Mouse (Mus musculus): ENCODE data around the gene Hist1h4c. TPM values are rescaled to one million over a fixed set of nuclear protein-coding genes. Genes with fewer than 3 reads are reported as not detected.
A peak's percentile ranks its signal among the peaks of the same experiment; 100 is the strongest.

Hist1h4c gene
- total RNA-seq (2021) = 100 to 1,000 TPM; 114 to 117 TPM
- long read RNA-seq, experiment 1 = 0 reads
- long read RNA-seq, experiment 2 = 0 reads

DNA sequence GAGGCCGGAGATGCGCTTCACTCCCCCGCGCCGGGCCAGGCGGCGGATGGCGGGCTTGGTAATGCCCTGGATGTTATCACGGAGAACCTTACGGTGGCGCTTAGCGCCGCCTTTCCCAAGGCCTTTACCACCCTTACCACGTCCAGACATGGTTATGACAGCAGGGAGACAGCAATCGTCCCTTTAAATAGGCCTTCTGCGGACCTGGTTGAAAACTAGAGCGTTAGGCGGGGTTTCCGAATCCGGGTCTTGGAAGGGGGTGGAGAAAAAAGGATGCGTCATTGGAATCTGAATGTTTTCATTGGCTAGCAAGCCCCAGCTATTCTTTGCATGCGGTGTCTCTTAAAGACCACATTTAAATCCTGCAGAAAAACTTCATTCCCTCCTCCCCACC is at the start of gene Hist1h4c:
TSS of gene Hist1h4c (minus strand) at position 155 of the 394 bp plus-strand sequence.
- DNase-seq (ENCODE audit: low spot score in 2 of 2) = peak; percentile 98

DNA sequence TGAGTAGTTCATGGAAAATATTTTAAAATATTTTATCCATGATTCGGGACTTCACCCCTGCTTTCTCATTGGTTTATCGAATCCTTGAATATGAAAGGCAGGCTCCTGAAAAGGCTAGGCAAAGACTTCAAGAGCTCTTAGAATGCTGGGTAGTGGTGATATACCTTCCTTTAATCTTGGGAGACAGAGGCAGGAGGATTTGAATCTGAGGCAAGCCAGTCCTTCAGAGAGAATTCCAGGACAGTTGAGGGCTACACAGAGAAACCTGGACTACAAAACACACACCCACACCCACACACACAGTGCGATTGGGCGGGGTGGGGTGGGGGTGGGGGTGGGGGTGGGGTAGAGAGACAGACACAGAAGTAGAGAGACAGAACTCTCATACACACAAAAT is 49.6 kb upstream of the Hist1h4c start:
- no peak for DNase-seq (ENCODE audit: low spot score in 2 of 2)

DNA sequence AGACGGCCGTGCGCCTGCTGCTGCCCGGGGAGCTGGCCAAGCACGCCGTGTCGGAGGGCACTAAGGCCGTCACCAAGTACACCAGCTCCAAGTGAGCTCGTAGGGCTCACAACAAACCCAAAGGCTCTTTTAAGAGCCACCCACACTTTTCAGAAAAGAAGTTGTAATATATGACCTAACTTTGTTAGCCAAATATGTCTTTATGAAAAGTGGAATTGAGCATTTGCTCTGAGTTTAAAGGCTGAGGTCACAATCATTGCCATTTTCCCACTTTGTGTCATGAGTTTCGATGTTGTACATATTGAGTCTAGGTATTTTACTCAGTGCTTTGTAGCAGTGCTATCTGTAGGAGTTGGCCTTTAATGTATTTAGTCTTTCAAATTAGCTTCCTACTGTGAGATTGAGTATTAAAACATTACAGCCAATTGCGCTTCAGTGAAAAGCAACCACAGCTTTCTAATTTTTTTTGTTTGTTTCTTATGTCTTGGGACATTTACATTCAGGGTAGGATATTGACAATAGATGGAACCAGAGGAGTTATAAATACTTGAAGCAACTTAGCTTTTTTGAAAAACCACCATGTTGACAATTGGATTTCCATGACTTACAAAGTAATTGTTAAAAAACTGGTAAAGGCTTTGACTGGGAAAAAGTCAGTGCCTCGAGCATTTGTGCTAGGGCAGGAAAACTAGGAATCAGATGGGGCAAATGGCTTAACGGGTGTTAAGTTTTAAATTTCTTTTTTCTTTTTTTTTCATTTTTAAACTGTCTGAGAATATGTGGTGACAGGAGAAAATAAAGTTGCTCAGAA is 49.0 kb upstream of the Hist1h4c start:
- no peak for DNase-seq (ENCODE audit: low spot score in 2 of 2)

DNA sequence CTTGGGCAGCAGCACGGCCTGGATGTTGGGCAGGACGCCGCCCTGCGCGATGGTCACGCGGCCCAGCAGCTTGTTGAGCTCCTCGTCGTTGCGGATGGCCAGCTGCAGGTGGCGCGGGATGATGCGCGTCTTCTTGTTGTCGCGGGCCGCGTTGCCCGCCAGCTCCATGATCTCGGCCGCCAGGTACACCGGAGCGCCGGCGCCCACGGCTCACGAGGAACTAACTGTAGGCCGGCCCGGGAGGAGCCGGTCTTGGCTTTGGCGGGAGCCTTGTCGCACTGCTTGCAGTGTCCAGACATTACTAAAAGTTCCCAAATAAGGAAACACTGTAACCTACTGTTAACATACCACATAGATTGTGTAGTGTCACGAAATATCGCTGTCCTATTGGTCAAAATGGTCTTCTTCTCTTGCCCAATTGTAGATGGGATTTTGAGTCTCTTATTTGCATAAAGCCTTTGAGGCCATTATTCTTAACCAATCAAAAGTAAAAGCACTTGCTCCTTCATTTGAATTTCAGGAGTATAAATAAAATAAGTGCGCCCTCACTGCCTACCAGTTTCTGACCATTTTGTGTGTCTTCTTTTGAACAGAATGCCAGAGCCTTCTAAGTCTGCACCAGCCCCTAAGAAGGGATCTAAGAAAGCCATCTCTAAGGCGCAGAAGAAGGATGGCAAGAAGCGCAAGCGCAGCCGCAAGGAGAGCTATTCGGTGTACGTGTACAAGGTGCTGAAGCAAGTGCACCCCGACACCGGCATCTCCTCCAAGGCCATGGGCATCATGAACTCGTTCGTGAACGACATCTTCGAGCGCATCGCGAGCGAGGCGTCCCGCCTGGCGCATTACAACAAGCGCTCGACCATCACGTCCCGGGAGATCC is 48.2 kb upstream of the Hist1h4c start, which contains the start of gene Hist1h2bb:
TSS of gene Hist1h2bb (plus strand) at position 534 of the 880 bp plus-strand sequence.
- peak; percentile 42 to 74 for DNase-seq (ENCODE audit: low spot score in 2 of 2)

DNA sequence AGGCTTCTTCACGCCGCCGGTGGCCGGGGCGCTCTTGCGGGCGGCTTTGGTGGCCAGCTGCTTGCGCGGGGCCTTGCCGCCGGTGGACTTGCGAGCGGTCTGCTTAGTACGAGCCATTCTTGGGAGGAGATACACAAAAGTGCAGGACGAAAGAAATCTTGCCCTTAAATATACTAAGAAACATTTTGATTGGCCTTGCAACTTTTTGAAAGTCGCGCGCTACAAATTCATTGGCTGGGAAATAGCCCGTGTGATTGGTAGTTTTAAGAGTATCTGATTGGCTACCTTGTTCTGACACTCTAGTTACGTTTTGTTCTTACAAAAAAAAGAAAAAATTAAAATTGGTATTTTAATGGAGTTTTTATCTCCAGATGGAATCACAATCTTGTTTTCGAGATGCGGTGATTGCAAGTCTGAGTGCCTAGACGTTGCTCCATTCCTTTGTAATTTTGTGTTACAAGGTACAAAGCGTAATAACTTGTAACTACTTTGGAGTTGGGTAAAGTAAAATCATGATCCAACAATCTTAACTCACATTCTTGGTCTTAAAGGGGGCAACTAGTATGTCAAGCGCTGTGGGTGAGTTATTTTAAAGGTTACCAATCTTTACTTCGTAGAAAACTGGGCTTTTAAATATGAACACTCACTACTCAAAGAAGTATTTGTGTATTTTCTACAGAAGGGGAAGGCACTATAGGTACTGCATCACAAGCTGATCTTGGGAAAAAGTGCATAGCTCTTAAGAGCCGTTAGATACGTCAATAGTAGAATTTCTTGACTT is 47.3 kb upstream of the Hist1h4c start, which contains the start of gene Hist1h3c:
TSS of gene Hist1h3c (minus strand) at position 222 of the 781 bp plus-strand sequence.
- DNase-seq (ENCODE audit: low spot score in 2 of 2) = peak; percentile 85 to 87

DNA sequence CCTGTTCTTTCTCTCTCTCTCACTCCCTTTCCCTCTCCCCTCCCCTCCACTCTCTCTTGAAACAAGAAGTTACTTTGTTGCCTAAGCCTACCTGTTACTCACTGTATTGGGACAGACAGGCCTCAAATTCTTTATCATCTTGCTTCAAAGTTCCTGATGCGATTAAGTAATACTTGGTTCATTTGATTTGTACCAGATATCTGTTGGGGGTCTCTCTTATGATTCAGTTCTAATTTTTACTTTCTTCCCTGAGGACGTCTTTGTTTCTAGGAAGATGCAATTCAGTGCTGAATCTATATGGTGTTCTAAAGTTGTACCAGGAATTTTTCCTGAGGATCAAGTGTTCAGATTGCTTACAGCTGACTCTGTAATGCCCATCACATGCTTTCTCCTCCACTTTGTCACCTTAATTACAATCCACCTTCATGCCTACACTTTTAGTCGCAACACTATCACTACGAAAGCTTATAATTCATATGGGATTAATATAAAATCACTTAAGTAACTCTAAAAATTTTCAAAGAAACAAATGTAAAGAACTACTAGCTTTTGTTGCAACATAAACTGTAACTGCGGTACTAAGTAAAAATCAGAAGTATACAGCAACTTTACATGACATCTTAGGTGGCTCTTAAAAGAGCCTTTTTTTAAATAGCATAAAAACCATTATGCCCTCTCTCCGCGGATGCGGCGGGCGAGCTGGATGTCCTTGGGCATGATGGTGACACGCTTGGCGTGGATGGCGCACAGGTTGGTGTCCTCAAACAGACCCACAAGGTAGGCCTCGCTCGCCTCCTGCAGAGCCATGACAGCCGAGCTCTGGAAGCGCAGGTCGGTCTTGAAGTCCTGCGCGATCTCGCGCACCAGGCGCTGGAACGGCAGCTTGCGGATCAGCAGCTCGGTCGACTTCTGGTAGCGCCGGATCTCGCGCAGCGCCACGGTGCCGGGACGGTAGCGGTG is 46.4 kb upstream of the Hist1h4c start:
- no peak for DNase-seq (ENCODE audit: low spot score in 2 of 2)

DNA sequence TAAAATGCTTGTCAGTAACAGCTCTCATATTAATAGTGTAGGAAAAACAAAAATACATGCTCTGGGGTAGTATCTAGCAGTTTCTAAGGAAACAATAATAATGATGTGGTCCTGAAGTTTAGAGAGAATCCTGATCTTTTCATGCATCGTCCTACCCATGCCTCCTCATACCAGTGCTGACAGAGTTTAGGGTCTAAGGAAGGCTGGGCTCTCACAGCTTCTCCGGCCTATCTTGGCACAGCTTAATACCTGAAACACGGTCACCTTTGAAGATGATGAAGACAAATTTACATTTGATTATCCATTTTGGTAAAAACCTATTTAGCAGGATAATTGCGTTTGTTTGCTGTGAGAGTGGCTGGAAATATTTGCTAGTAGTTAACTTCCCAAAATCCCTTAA is 45.7 kb upstream of the Hist1h4c start:
- DNase-seq (ENCODE audit: low spot score in 2 of 2) = no peak

DNA sequence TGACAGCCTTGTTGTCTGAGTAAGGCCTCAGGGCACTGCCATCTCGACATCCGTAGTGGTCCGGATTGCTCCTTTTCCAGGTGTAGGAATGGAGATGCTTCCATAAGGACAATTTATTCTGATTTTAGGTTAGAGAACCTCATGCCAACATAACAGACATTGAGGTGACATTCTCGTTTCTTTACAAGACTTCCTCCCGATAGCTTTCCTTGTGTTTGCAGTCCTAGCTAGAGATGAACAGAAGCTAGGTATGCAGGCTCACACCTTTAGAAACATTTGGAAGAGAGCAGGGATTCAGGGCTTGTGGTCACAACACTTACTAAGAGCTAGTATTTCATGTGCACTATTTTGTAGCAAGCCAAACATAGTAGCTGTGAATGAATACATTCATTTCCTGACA is 45.0 kb upstream of the Hist1h4c start:
- DNase-seq (ENCODE audit: low spot score in 2 of 2) = no peak

DNA sequence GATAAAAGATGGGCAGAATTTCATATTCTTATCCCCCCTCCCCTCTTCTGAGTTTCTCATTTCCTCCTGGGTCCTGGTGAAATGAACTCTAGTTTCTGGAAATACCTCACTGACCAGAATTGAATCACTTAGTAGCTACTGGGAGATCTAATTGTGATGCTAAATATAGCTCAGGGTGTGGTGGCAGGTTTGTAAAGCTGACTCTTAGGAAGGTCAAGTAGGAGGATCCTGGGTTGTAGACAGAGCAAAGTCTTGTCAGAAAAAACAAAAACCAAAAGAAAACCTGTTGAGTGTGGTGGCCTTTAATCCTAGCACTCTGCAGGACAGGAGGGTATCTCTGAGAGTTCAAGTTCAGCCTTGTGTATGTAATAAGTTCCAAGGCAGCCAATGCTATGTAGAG is 43.8 kb upstream of the Hist1h4c start:
- no peak for DNase-seq (ENCODE audit: low spot score in 2 of 2)

DNA sequence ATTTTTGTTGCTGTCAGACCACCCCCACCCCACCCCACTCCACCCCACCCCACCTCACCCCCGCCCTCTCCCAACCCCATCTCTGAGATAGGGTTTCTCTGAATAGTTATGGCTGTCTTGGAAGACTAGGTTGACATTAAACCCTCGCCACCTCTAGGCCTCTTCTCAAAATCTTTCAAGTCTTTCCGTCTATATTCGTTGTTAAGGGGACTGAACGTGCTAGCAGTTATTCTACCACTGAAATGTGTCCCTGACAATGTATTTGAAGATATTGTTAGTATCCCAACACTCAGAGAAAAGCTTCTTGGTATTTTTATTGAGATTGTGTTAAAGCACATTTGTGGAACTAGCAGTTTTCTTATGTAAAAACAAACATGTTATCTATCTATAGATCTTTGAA is 42.7 kb upstream of the Hist1h4c start:
- DNase-seq (ENCODE audit: low spot score in 2 of 2) = no peak

DNA sequence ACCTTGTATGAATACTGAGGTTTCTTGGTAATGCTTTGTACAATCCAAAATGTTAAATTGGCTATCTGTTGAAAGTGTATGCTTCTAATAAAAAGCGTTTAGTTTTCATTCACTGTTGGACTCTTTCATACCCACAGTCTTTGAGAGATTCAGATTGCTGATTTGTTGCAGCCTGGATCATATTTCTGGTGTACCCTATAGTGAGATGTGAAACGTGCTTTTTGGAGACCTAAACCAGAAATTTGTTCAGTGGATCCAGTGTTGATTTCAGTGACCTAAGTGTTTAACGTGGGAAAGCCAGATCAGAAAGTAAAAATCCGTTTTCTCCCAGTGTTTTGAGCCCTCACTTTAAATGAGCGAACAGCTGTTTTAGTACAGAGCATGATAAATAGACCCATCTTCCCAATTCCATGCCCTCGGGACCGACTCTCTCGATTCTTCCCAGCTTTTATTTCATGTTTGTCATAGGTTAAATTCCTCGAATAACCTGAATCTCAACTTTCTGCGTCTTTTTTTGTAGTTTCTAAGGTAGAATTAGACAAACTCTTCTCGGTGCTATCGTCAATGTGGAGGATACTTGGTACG is 42.1 kb upstream of the Hist1h4c start:
- DNase-seq (ENCODE audit: low spot score in 2 of 2) = no peak

DNA sequence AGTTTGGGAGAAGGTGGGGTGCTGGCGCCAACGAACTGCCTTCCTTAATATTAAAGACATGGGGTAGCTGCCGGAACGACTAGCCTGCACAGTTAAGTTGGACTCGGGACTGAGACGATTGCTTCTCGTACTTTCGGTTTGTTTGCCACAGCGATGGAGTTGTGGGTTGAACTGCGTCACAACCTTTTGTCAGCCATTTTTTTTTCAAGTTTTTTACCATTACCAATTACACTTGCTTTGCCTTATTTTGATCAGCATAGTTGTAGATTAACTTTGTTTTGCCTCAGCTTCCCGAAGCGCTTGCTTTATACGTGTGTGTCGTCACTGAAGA is 41.6 kb upstream of the Hist1h4c start:
- DNase-seq (ENCODE audit: low spot score in 2 of 2) = no peak

DNA sequence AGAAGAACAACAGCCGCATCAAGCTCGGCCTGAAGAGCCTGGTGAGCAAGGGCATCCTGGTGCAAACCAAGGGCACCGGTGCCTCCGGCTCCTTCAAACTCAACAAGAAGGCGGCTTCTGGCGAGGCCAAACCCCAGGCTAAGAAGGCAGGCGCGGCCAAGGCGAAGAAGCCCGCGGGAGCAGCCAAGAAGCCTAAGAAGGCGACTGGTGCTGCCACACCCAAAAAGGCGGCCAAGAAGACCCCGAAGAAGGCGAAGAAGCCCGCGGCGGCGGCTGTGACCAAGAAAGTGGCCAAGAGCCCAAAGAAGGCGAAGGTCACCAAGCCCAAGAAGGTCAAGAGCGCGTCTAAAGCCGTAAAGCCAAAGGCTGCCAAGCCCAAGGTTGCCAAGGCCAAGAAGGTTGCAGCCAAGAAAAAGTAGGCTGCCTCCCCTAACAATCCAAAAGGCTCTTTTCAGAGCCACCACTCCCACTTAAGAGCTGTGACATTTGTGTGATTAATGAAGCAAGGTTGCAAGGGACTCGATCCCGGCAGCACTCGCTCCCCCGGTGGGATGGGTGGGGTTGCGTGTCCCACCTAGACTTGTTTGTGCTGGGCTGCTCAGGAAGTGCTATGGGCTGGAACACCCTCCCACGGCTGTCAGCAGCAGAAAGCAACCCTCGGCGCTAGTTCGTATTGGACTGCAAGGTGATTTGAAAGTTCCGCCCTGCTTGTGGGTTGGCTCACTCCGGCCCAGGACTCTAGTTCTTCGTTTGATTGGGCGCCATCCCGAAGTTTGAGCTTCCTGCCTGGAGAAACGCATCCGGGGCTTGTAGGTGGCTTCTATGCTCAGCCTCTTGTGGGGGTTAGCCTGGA is 41.0 kb upstream of the Hist1h4c start:
- peak; percentile 87 to 94 for DNase-seq (ENCODE audit: low spot score in 2 of 2)

DNA sequence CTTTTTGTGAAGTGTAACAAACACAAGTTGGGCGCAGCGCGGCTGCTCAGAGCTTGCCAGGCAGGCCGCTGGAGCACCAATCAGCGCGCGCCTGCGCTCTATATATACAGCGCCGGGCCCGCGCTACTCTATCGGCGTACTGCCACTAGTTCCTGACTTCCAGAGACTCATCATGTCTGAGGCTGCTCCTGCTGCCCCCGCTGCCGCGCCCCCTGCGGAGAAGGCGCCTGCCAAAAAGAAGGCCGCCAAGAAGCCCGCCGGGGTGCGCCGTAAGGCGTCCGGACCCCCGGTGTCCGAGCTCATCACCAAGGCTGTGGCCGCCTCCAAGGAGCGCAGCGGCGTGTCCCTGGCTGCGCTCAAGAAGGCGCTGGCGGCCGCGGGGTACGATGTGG is 40.4 kb upstream of the Hist1h4c start, which contains the start of gene Hist1h1c:
TSS of gene Hist1h1c (plus strand) at position 132 of the 392 bp plus-strand sequence.
- DNase-seq (ENCODE audit: low spot score in 2 of 2) = peak; percentile 80 to 90

DNA sequence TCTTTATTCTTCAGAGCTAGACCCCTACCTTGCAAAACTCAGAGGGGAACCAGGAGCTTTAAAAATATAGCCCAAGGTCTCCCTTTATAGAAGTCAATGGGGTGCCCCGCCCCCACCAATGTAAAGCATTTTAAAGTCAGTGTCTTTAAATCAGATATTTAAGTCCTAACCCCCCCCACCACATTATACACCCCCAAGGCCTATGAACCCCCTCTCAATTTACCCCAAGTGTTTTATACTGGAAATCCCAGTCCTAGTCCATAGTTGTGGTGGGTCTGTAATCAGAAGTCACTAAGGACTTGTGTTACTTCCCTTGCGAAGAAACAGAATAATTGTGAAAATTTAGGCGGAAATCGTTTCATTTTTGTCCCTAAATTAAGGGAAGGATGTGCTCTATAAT is 39.8 kb upstream of the Hist1h4c start:
- no peak for DNase-seq (ENCODE audit: low spot score in 2 of 2)

DNA sequence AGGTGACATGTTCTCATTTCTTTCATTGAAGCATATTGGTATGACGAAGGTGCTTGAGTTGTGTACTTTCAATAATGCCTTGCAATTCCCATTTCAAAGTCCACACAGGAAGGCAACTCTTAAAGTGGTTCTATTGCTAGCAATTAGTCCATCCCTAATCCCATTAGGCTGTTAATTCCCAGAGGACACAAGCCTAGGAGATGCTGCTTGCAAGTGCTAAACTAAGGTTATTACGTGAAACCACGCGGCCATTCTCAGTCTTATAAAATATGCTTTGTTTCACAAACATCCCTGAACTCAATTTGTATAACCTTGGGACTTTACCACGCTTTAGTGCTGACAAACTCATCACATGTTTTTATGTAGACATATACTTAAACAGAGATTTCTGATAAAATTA is 38.8 kb upstream of the Hist1h4c start:
- no peak for DNase-seq (ENCODE audit: low spot score in 2 of 2)

DNA sequence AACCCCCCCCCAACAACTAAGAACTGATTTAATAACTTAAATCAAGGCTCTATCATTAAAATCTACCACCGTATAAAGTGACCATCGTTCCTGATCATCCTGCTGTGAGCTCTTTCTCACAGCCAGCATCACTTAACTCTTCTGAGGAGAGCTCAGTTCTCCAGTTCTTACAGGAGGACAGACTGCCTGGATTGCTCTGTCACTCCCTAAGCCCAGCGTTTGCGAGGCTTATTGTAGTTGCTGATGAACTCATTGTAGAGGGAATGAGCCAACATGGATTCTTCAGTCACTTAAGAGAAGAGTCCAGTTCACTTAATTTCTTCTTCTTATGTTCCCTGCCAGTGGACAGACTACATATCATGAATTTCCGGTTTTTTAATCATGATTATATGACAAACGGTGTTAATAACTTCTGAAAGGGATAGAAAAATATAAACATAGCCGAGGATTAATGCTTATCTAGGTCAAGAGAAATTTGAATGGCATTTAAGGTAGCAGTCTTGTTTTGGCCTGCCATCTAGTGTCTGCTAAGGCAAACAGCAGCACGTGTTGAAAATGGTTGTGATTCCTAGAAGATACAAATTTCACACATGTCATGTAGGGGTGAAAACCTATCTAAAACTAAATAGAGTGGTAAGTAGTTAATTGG is 34.0 kb upstream of the Hist1h4c start:
- no peak for DNase-seq (ENCODE audit: low spot score in 2 of 2)

DNA sequence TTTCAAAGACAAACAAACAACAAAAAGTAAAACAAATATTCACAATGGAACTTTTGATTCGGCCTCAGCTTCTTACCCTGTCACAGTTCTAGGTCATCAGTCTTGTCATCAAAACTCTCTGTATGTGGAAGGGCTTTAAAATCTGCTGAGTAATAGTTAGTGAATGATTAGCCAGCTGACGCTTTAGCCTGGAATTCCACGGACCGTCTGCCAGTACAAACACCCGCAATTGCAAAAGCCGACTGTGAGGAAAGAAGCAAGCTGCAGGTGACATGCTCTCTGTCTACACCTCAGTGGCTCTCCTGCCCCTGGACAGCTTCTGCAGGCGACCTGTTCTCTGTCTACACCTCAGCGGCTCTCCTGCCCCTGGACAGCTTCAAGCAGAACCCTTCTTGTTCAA is 32.2 kb upstream of the Hist1h4c start:
- DNase-seq (ENCODE audit: low spot score in 2 of 2) = no peak
